Mouse (Mus musculus): ENCODE results near the gene Ppef1. TPM values are rescaled to one million over a fixed set of nuclear protein-coding genes. Genes with fewer than 3 reads are reported as not detected.
"Not testable (repeated sequence)": the region's sequence is repeated elsewhere in the genome, so short reads cannot be mapped to it uniquely, and the experiment has no call there.

The Ppef1 gene
- total RNA-seq (2021), result not detected
- long read RNA-seq, experiment 1, result 0 reads
- long read RNA-seq, experiment 2, result 0 reads

- DNase-seq, result no peak
- intact Hi-C loops (cut with DNase I), result no loop called here
These were observed at the start of gene Ppef1 for GRCm38 (mm10) chrX:160735650-160736049. Gene Ppef1 (minus strand): TSS chrX:160735765.

- DNase-seq, result no peak
- intact Hi-C loops (cut with DNase I), result no loop called here
These were observed 46.7 kb upstream of the Ppef1 start for GRCm38 (mm10) chrX:160782276-160782675.

- intact Hi-C loops (cut with DNase I), result no loop called here
- DNase-seq, result no peak
These were observed 37.5 kb upstream of the Ppef1 start for GRCm38 (mm10) chrX:160773033-160773432.

- DNase-seq; intact Hi-C loops (cut with DNase I): not testable (repeated sequence)
These were observed 34.1 kb upstream of the Ppef1 start for GRCm38 (mm10) chrX:160769622-160770021.

- DNase-seq, result no peak
These were observed 32.1 kb upstream of the Ppef1 start, which contains the start of gene Rs1 for GRCm38 (mm10) chrX:160767713-160768112. Gene Rs1 (plus strand): TSS chrX:160768013.

GRCm38 (mm10) chrX:160766233-160766616 is 30.7 kb upstream of the Ppef1 start:
- intact Hi-C loops (cut with DNase I), result no loop called here
- DNase-seq, result no peak

More at GRCm38 (mm10) chrX:160767713-160768112, 32.1 kb upstream of the Ppef1 start, which contains the start of gene Rs1:
- intact Hi-C loops (cut with DNase I), result no loop called here

GRCm38 (mm10) chrX:160765389-160766232 is 30.0 kb upstream of the Ppef1 start:
- intact Hi-C loops (cut with DNase I), result no loop called here
- peak; percentile 86 to 92 for DNase-seq

- no peak for DNase-seq
- intact Hi-C loops (cut with DNase I), result no loop called here
These were observed 15.2 kb upstream of the Ppef1 start for GRCm38 (mm10) chrX:160750808-160751207.

- intact Hi-C loops (cut with DNase I), result no loop called here
These were observed 13.1 kb upstream of the Ppef1 start for GRCm38 (mm10) chrX:160748653-160749052.

GRCm38 (mm10) chrX:160745399-160745798 is 9.8 kb upstream of the Ppef1 start:
- DNase-seq, result no peak
- intact Hi-C loops (cut with DNase I), result no loop called here

More at GRCm38 (mm10) chrX:160748653-160749052, 13.1 kb upstream of the Ppef1 start:
- DNase-seq, result no peak

GRCm38 (mm10) chrX:160699171-160699570 is 36.4 kb downstream of the Ppef1 start:
- no peak for DNase-seq
- intact Hi-C loops (cut with DNase I), result no loop called here

GRCm38 (mm10) chrX:160691559-160691958 is 44.0 kb downstream of the Ppef1 start:
- DNase-seq, result no peak
- intact Hi-C loops (cut with DNase I), result no loop called here

GRCm38 (mm10) chrX:160690094-160690493 is 45.5 kb downstream of the Ppef1 start:
- no peak for DNase-seq

GRCm38 (mm10) chrX:160669992-160670391 is 65.6 kb downstream of the Ppef1 start:
- intact Hi-C loops (cut with DNase I), result no loop called here
- DNase-seq, result no peak

More at GRCm38 (mm10) chrX:160690094-160690493, 45.5 kb downstream of the Ppef1 start:
- intact Hi-C loops (cut with DNase I), result no loop called here

- intact Hi-C loops (cut with DNase I), result no loop called here
- DNase-seq, result no peak
These were observed 124.5 kb downstream of the Ppef1 start for GRCm38 (mm10) chrX:160610882-160611644.

- intact Hi-C loops (cut with DNase I), result no loop called here
- DNase-seq, result no peak
These were observed 125.1 kb downstream of the Ppef1 start for GRCm38 (mm10) chrX:160610482-160610881.

GRCm38 (mm10) chrX:160609849-160610248 is 125.7 kb downstream of the Ppef1 start:
- intact Hi-C loops (cut with DNase I), result no loop called here
- DNase-seq, result no peak

GRCm38 (mm10) chrX:160603981-160604541 is 131.5 kb downstream of the Ppef1 start:
- DNase-seq, result no peak
- intact Hi-C loops (cut with DNase I), result no loop called here

GRCm38 (mm10) chrX:160603316-160603715 is 132.2 kb downstream of the Ppef1 start:
- intact Hi-C loops (cut with DNase I), result no loop called here
- DNase-seq, result no peak

- no peak for DNase-seq
- intact Hi-C loops (cut with DNase I), result no loop called here
These were observed 132.8 kb downstream of the Ppef1 start for GRCm38 (mm10) chrX:160602770-160603169.

GRCm38 (mm10) chrX:160601053-160601452 is 134.5 kb downstream of the Ppef1 start:
- intact Hi-C loops (cut with DNase I), result no loop called here
- no peak for DNase-seq
